Mouse (Mus musculus): ENCODE results near the gene H2al2a.

DNA sequence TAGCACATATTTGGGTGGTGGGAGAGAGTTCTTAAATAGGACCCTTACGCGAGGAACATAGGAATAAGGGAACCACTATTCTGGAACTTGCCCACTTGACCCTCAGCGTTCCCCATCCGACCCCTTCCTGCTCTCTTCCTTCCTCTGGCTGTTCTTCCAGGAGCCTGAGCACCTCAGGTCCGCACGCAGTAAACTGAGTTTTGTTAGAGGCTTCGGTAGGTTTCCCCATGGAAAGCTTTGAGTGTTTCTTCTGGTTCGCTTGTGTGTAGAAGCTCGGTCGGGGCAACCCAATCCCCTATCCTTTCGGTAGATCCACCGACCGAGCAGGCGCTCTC is 29.0 kb upstream of the H2al2a start:
- TF ChIP-seq CTCF (IDR thresholded peaks at IDR 0.05; ENCODE audit: insufficient read depth, low read depth, low read length) (no peak), POLR2A (IDR thresholded peaks at IDR 0.05; ENCODE audit: insufficient read depth, low read depth, low read length) (no peak)
